Mouse (Mus musculus) left cerebral cortex, adult 6 months (tissue): ENCODE measurements around the gene Senp8. TPM values are rescaled to one million over a fixed set of nuclear protein-coding genes. Genes with fewer than 3 reads are reported as not detected.

Source experiments
- long read RNA-seq, 2 experiments: library from polyadenylated mRNA; unstranded; transcript quantifications; one replicate each; pipeline ENCODE4 v2.0.0; 2019 to 2020
- polyA plus RNA-seq: library from polyadenylated mRNA; unstranded; fragments of <200 nt; fragmentation: Nextera tagmentation; gene quantifications from 2 replicates; pipeline ENCODE4 v1.2.3, GENCODE M21; 2021

Gene Senp8
- polyA plus RNA-seq = 2.3 and 4.1 TPM in 2 replicates
- long read RNA-seq, experiment 1, transcript Senp8-201 (2 exons, 3,682 nt) = major isoform, 12 of 20 reads
- long read RNA-seq, experiment 1, partial matches to known transcripts = 2 of 20 reads
- long read RNA-seq, experiment 1, other reads (novel, unspliced or antisense) = 3 of 20 reads
- long read RNA-seq, experiment 2, partial matches to known transcripts = 0 of 3 reads
- long read RNA-seq, experiment 2, other reads (novel, unspliced or antisense) = 1 of 3 reads

GRCm38 (mm10) chr9:59750267-59751065 lies at the start of gene Senp8, which contains the start of gene Myo9a:
Gene Senp8 (minus strand): TSS chr9:59750710.
Gene Myo9a (plus strand): TSS chr9:59750896.

Other genes starting within 250 kb of the Senp8 start
- 46.4 and 61.8 TPM in 2 replicates for gene Hexa, start 211.2 kb downstream of the Senp8 start, polyA plus RNA-seq
- 5.3 and 5.5 TPM in 2 replicates for gene Tmem202, start 210.9 kb downstream of the Senp8 start, polyA plus RNA-seq
- 6.7 and 8.7 TPM in 2 replicates for gene Celf6, start 172.8 kb downstream of the Senp8 start, polyA plus RNA-seq
- 45.1 and 97.6 TPM in 2 replicates for gene Parp6, start 133.4 kb downstream of the Senp8 start, polyA plus RNA-seq
- gene Pkm, start 94.3 kb downstream of the Senp8 start, polyA plus RNA-seq = 1,112 and 1,113 TPM in 2 replicates
- gene Gramd2, start 70.6 kb downstream of the Senp8 start, polyA plus RNA-seq = 6.7 and 7.4 TPM in 2 replicates
- gene Myo9a, start 186 bp upstream of the Senp8 start, polyA plus RNA-seq = 5.7 and 6.0 TPM in 2 replicates
- not detected in 2 replicates for gene Nr2e3, start 209.9 kb upstream of the Senp8 start, polyA plus RNA-seq